Mouse (Mus musculus): ENCODE measurements at regions not wholly inside any gene's neighbourhood (a gene's known extent, or its start where the extent isn't known, plus 50 kb on each side); places are given as distances from the start of the nearest gene placed in this dataset.

- no peak for DNase-seq (ENCODE audit: low read depth)
Measured at GRCm38 (mm10) chr12:10062006-10062514, 307.7 kb upstream of the Nt5c1b start.

DNA sequence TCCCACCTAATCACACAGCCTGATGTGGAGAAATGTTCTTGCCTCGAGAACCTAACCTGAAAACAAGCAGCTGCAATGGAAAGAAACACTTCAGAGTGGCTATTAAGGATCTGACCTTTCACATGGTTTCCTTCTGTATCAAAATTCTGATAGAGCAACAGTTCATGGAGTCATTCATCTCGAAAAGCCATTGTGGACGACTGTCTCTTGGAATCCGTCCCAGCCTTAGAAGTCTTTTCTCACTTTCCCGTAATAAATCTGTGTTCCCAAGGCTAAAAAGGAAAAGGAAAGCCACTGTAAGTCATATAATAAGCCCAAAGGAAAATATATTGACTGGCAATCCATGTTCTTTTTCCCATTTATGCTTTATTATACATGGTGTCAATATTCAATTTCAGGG, 291.4 kb upstream of the Nt5c1b start:
- no peak for DNase-seq (ENCODE audit: low read depth)

- DNase-seq (ENCODE audit: low read depth) = no peak
Measured at GRCm38 (mm10) chr12:10079482-10079881, 290.3 kb upstream of the Nt5c1b start.

DNA sequence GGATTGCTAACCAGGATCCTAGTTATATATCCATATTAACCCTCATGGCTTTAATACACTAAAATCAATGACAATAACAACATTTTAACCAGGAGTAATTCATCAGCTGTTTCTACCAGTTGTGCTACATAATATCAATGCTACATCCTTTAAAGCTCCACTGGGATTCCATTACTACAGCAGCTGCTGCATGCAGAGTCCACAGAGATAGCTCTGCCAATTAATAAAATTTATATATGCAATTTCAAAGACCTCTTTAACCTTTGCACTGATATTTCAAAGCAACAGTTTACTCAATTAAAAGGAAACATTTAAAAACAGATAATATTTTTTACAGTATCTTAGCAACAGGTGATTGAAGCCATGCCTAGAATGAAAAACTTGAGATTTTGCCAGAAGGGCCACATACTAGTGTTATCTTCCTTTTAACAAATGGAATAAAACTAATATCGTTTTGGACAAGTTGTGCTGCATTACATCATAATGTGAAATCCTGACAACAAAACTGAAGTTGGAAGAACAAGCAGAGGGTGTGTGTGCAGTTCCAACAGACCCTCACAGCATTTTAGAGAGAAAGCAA, 256.8 kb upstream of the Nt5c1b start:
- no peak for DNase-seq (ENCODE audit: low read depth)

DNA sequence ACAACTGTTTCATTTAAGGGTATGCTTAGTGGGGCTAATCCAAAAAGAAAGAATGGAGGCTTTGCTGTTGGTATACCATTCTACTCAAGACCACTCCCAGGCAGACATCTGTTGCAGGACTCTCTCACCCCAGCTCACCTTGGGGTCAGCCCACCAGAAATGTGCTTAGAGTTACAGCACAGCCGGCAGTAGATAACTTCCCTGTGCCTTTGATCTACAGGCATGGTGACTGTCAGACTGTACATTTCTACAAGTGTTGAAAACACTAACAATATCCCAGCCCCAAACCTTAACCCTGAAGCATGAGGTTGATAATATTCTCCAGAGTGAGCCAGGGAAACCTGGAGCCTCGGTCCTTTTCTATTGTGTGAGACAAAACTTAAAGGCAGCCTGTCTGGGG, 247.7 kb upstream of the Nt5c1b start:
- DNase-seq (ENCODE audit: low read depth) = no peak

GRCm38 (mm10) chr12:10127995-10128573, 241.7 kb upstream of the Nt5c1b start:
- DNase-seq (ENCODE audit: low read depth) = no peak

DNA sequence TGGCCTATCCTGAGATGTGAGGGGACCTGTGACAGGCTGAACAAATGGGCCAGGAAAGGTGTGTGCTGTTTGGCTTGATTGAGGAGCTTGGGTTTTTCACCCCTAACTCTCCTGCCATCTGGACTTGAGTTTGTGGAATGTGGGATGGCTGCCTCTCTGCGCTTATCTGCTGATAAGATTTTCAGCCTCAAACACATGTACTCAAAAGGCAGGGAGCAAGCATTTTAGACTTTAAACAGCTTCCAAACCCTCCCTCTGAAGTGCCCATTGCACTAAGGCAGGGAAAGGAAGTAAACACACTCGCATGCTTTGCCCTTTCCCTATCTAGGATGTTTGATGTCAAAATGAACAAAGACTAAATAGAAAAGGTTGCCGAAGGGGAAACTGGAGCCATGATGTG, 235.6 kb upstream of the Nt5c1b start:
- DNase-seq (ENCODE audit: low read depth) = no peak

DNA sequence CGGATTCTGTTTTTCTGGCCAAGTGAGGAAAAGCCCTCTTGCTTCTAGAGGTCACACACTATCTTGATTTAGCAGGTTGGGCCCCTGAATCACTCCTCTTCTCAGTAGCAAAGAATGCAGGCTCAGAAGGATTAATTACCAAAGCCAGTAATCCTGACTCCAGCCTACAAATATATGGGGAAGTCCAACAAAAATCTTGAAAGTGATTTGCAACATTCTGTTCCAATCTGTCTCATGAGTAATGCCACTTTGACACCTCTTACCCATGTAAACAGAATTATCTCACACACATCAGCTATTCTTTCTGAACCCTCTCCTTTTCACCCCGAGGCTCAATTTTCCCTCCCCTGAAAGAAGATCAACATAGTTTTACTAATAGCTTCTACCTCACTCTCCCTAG, 233.9 kb upstream of the Nt5c1b start:
- peak; percentile 47 for DNase-seq (ENCODE audit: low read depth)

DNA sequence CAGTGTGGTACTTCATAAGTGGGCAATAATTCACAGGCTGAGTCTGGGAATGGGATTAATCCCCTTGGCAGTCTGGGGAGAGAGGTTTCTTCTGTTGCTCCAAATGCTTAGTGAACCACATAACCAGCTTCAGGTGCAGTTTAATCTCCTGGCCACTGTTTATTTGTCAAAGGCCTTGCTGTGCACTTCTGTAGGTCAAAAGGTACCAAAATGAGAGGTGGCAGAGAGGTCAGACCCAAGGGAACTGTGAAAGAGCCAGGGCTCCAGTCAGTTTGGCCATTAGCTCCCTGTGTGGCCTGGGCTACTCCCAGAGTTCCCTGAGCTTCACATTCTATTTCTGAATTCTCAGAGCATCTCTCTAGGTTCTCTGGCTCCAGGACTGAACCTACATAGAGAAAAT, 229.6 kb upstream of the Nt5c1b start:
- DNase-seq (ENCODE audit: low read depth) = no peak

GRCm38 (mm10) chr12:10160837-10161236, 208.9 kb upstream of the Nt5c1b start:
- DNase-seq (ENCODE audit: low read depth) = no peak

- no peak for DNase-seq (ENCODE audit: low read depth)
Measured at GRCm38 (mm10) chr12:10168042-10168441, 201.7 kb upstream of the Nt5c1b start.

GRCm38 (mm10) chr12:10168581-10168980, 201.2 kb upstream of the Nt5c1b start:
- no peak for DNase-seq (ENCODE audit: low read depth)

- no peak for DNase-seq (ENCODE audit: low read depth)
Measured at GRCm38 (mm10) chr12:10178718-10179117, 191.1 kb upstream of the Nt5c1b start.

GRCm38 (mm10) chr12:10179147-10179814, 190.5 kb upstream of the Nt5c1b start:
- DNase-seq (ENCODE audit: low read depth) = no peak

DNA sequence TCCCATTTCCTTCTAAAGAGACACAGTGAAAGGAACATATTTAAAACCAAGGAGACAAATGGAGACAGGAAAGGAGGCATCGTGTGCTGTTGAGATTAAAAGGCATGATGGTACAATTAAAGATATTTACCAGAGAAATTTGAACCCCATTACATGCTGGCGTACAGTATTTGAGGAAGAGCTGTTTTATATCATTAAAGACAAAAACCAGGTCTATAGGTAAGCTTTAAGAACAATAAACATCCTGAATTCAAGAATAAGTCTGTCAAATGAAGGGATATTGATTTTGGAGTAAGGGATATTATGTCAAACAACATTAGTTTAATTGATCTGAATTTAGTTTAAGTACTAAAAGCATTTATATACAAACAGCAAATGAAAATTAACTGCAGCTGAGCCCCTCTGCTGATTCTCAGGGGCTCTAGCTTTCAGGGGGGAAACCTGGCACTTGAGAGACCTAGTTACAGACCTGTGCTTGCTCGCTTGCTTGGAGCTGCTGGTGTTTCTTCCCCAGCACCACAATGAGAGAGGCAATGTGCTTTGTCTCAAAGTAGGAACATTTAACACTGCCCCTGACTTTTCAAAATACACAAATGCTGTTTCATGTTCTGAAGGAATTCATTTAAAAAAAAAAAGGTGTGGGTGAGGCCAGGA, 189.8 kb upstream of the Nt5c1b start:
- no peak for DNase-seq (ENCODE audit: low read depth)

- no peak for DNase-seq (ENCODE audit: low read depth)
Measured at GRCm38 (mm10) chr12:10182589-10182988, 187.2 kb upstream of the Nt5c1b start.

DNA sequence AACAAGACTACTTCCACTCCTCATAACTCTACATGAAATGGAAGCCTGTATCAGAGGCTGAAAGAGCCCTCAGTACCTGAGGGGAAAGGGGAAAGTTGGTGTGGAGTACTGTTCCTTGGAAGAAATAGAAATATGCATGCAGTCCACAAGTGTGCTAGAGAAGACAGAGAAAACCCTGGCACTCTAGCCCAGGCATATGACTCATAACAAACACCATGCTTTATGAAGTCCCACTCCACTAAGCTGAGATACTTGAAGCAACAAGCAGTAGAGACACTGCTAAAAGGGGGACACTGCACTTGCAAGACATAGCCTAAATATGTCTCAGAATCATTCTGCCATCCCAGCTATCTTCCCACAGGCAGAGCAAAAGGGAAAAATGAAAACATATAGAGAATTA, 183.2 kb upstream of the Nt5c1b start:
- no peak for DNase-seq (ENCODE audit: low read depth)

- DNase-seq (ENCODE audit: low read depth) = no peak
Measured at GRCm38 (mm10) chr12:10189746-10190145, 180.0 kb upstream of the Nt5c1b start.

DNA sequence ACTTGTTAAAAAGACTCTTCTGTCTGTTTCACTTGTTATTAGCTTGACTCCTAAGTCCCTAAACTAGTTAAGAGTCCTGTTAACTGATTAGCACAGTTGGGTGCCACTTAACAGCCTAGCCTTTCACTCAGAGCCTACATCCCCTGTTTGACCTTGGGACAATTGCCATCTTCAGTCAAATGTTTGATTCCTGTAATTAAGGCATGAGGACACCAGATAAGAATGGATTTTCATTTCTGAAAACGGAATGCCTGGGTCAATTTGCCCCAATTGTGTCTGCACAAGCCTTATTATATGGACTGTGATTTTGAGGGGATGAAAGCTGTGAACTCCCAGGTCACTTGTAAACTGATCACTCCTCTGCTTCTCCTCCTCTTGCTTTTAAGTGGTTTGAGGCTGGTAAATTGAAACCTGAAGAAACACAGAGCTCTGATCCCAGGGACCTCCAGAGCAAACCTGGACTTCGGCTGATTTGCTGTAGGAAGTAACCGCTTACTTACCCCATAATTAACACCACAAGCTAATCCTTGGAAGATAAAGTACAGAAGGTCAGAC, 171.8 kb upstream of the Nt5c1b start:
- DNase-seq (ENCODE audit: low read depth) = no peak

DNA sequence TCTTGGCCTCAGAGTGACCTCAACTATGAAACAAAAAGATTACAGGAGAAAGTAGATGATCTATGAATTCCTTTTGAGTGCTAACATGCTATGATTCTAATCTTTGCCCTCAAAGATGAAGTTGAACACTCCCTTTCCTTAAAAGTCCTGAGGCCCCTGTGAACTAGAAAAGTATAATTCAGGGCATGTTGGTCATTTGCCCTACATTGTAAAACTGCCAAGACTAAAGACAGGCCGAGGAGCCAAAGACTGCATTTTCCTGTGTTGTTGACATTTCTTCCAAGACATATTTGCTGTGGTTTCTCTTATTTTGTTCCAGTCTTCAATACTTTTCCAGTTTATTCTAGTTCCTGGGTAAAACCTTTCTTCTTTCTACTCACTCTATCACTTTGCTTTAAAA, 159.9 kb upstream of the Nt5c1b start:
- DNase-seq (ENCODE audit: low read depth) = no peak

- DNase-seq (ENCODE audit: low read depth) = no peak
Measured at GRCm38 (mm10) chr12:10222821-10223220, 147.0 kb upstream of the Nt5c1b start.

DNA sequence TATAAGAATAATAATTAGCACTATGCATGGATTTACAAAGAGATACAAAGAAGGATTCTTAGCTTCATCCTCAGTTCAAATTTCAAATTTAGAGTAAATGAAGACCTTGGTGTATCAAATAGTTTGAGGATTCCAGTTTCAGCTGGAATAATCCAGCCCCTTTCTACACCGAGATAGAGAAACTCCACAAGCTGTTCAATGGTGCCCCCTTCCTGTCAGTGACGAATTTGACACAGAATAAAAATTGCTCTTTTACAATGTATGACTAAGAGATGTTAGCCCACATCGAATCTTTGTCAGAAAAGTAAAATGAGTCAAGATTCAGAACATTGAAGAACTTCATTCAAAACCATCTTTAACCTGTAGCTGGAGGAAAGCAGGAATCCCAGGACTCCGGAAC, 145.9 kb upstream of the Nt5c1b start:
- no peak for DNase-seq (ENCODE audit: low read depth)

- DNase-seq (ENCODE audit: low read depth) = no peak
Measured at GRCm38 (mm10) chr12:10231144-10231543, 138.6 kb upstream of the Nt5c1b start.
